Mouse (Mus musculus) MEL (cell line): ENCODE data around the gene Mrm2. TPM values are rescaled to one million over a fixed set of nuclear protein-coding genes. Genes with fewer than 3 reads are reported as not detected.

ENCODE experiments used
- DNase-seq: peaks from one replicate; pipeline ENCODE4 v3.0.0; 2011; ENCODE audit warnings: low read depth, low spot score
- H3K27ac ChIP-seq: 2 replicates; pipeline ENCODE4 v1.5.1; 2012; ENCODE audit warnings: low read depth, mild to moderate bottlenecking, control low read depth, low read length, moderate library complexity; ENCODE audit not compliant: control insufficient read depth
- H3K27me3 ChIP-seq, 2 experiments: fragments of 150-350 bp in 1 of 2; sonication (generic) in 1 of 2; 2 replicates each; pipeline ENCODE4 v1.6.1; 2012; ENCODE audit warnings: low read length in 2 of 2, mild to moderate bottlenecking in 2 of 2, improper control_type of control experiment in 1 of 2, moderate library complexity in 1 of 2; ENCODE audit not compliant: insufficient read depth in 2 of 2, control insufficient read depth in 1 of 2
- H3K36me3 ChIP-seq, 2 experiments: 2 replicates each; pipeline ENCODE4 v1.6.1; 2012 to 2014; ENCODE audit warnings: low read length in 2 of 2, improper control_type of control experiment in 1 of 2, inconsistent platforms in 1 of 2, mild to moderate bottlenecking in 1 of 2; ENCODE audit not compliant: insufficient read depth in 2 of 2, control insufficient read depth in 1 of 2
- H3K4me1 ChIP-seq, 2 experiments: fragments of 150-350 bp in 1 of 2; sonication (generic) in 1 of 2; 2 replicates each; pipeline ENCODE4 v1.6.1; 2012; ENCODE audit warnings: low read length in 2 of 2, improper control_type of control experiment in 1 of 2, mild to moderate bottlenecking in 1 of 2; ENCODE audit not compliant: insufficient read depth in 2 of 2, control insufficient read depth in 1 of 2
- H3K4me3 ChIP-seq, 2 experiments: fragments of 150-350 bp in 1 of 2; sonication (generic) in 1 of 2; 2 replicates each; pipeline ENCODE4 v1.5.1; 2012; ENCODE audit warnings: low read depth in 2 of 2, low read length in 2 of 2, mild to moderate bottlenecking in 2 of 2, moderate library complexity in 2 of 2, control low read depth in 1 of 2, improper control_type of control experiment in 1 of 2; ENCODE audit not compliant: control insufficient read depth in 1 of 2, insufficient read depth in 1 of 2
- H3K79me2 ChIP-seq: 2 replicates; pipeline ENCODE4 v1.6.1; 2012; ENCODE audit warnings: mild to moderate bottlenecking, low read length, moderate library complexity; ENCODE audit not compliant: control insufficient read depth, poor library complexity, insufficient read depth
- H3K9ac ChIP-seq: 2 replicates; pipeline ENCODE4 v1.6.1; 2012; ENCODE audit warnings: low read depth, mild to moderate bottlenecking, control low read depth, low read length, moderate library complexity; ENCODE audit not compliant: control insufficient read depth, poor library complexity, severe bottlenecking
- H3K9me3 ChIP-seq: fragments of 150-350 bp; sonication (generic); replicated peaks from 2 replicates; pipeline ENCODE4 v1.6.1; 2012; ENCODE audit warnings: mild to moderate bottlenecking, low read length, improper control_type of control experiment, moderate library complexity; ENCODE audit not compliant: insufficient read depth
- BHLHE40 ChIP-seq: IDR thresholded peaks from 2 replicates; pipeline ENCODE4 v1.6.1; 2012; ENCODE audit warnings: low read depth, mild to moderate bottlenecking, inconsistent platforms, low read length, improper control_type of control experiment, borderline replicate concordance
- CHD1 ChIP-seq: IDR thresholded peaks from 2 replicates; pipeline ENCODE4 v1.6.1; 2012; ENCODE audit warnings: low read depth, mild to moderate bottlenecking, inconsistent platforms, low read length, improper control_type of control experiment
- ETS1 ChIP-seq: IDR thresholded peaks from 2 replicates; pipeline ENCODE4 v1.6.1; 2012; ENCODE audit warnings: low read depth, mild to moderate bottlenecking, inconsistent platforms, low read length, improper control_type of control experiment, moderate library complexity
- GABPA ChIP-seq: IDR thresholded peaks from 2 replicates; pipeline ENCODE4 v1.6.1; 2012; ENCODE audit warnings: low read depth, mild to moderate bottlenecking, inconsistent platforms, low read length, improper control_type of control experiment, moderate library complexity
- HCFC1 ChIP-seq: IDR thresholded peaks from 2 replicates; pipeline ENCODE4 v1.6.1; 2012; ENCODE audit warnings: low read depth, mild to moderate bottlenecking, inconsistent platforms, low read length, improper control_type of control experiment, moderate library complexity
- MAX ChIP-seq: IDR thresholded peaks from 2 replicates; pipeline ENCODE4 v1.6.1; 2011; ENCODE audit warnings: low read length, improper control_type of control experiment
- MAZ ChIP-seq: IDR thresholded peaks from 2 replicates; pipeline ENCODE4 v1.6.1; 2012; ENCODE audit warnings: low read depth, mild to moderate bottlenecking, inconsistent platforms, low read length, improper control_type of control experiment
- MYB ChIP-seq: IDR thresholded peaks from 2 replicates; pipeline ENCODE4 v1.6.1; 2011; ENCODE audit warnings: mild to moderate bottlenecking, low read depth, low read length, improper control_type of control experiment
- NELFE ChIP-seq: IDR thresholded peaks from 2 replicates; pipeline ENCODE4 v1.6.1; 2011; ENCODE audit warnings: low read depth, low read length, improper control_type of control experiment
- POLR2A ChIP-seq, 2 experiments: IDR thresholded peaks; 2 replicates each; pipeline ENCODE4 v1.6.1; 2011 to 2012; ENCODE audit warnings: low read length in 2 of 2, mild to moderate bottlenecking in 2 of 2, control low read depth in 1 of 2, improper control_type of control experiment in 1 of 2, low read depth in 1 of 2, moderate library complexity in 1 of 2; ENCODE audit not compliant: control insufficient read depth in 1 of 2, insufficient read depth in 1 of 2, poor library complexity in 1 of 2
- POLR2AphosphoS2 ChIP-seq: IDR thresholded peaks from 2 replicates; pipeline ENCODE4 v1.6.1; 2011; ENCODE audit warnings: low read length, improper control_type of control experiment
- RAD21 ChIP-seq: IDR thresholded peaks from 2 replicates; pipeline ENCODE4 v1.6.1; 2011; ENCODE audit warnings: mild to moderate bottlenecking, low read depth, low read length, improper control_type of control experiment
- SMC3 ChIP-seq: IDR thresholded peaks from 2 replicates; pipeline ENCODE4 v1.6.1; 2011; ENCODE audit warnings: low read depth, low read length, improper control_type of control experiment
- TAL1 ChIP-seq: IDR thresholded peaks from 2 replicates; pipeline ENCODE4 v1.6.1; 2012; ENCODE audit warnings: mild to moderate bottlenecking, inconsistent platforms, low read length, moderate library complexity, mixed read lengths
- TBP ChIP-seq: IDR thresholded peaks from 2 replicates; pipeline ENCODE4 v1.8.0; 2011; ENCODE audit warnings: low read depth, low read length, improper control_type of control experiment
- USF2 ChIP-seq, 2 experiments: IDR thresholded peaks; 2 replicates each; pipeline ENCODE4 v1.6.1; 2011 to 2012; ENCODE audit warnings: improper control_type of control experiment in 2 of 2, low read length in 2 of 2, borderline replicate concordance in 1 of 2, inconsistent platforms in 1 of 2, low read depth in 1 of 2, mild to moderate bottlenecking in 1 of 2; ENCODE audit not compliant: insufficient read depth in 1 of 2
- ZKSCAN1 ChIP-seq: IDR thresholded peaks from 2 replicates; pipeline ENCODE4 v1.6.1; 2012; ENCODE audit warnings: low read depth, mild to moderate bottlenecking, inconsistent platforms, low read length, improper control_type of control experiment, moderate library complexity
- ZMIZ1 ChIP-seq: IDR thresholded peaks from 2 replicates; pipeline ENCODE4 v1.6.1; 2012; ENCODE audit warnings: low read depth, mild to moderate bottlenecking, inconsistent platforms, low read length, improper control_type of control experiment, moderate library complexity
- polyA plus RNA-seq, 2 experiments: library from polyadenylated mRNA; stranded (reverse) in 1 of 2; unstranded in 1 of 2; fragments of >175 nt in 1 of 2; fragments of >200 nt in 1 of 2; gene quantifications; 2 replicates each; pipeline versions ENCODE4 v1.2.1 to v1.2.4; 2012; ENCODE audit warnings: low replicate concordance in 2 of 2, low read depth in 1 of 2; ENCODE audit not compliant: insufficient read length in 2 of 2, insufficient read depth in 1 of 2, missing spikeins in 1 of 2
- total RNA-seq: library from RNA; depleted of rRNA; stranded (reverse); fragments of 300-350 nt; gene quantifications from 2 replicates; pipeline ENCODE4 v1.2.3, GENCODE M21; 2012

Mrm2 gene
- total and polyA plus RNA-seq, 3 experiments: 14.1 to 15.3 TPM; not detected in 1

- Histone ChIP-seq H3K9ac (no peak overlapping the region), H3K4me1 (no peaks in the 10 kb centered on the region), H3K27me3 (no peaks in the 10 kb centered on the region), H3K27ac (no peak overlapping the region), H3K79me2 (peaks cover 10% of the 10 kb centered on the region), H3K4me3 (no peak overlapping the region), H3K9me3 (no peaks in the 10 kb centered on the region), H3K36me3 (0 out of 4 replicates have a peak, but pooled peaks cover 0 to 2% of the 10 kb centered on the region in 2 experiments)
- no peak for DNase-seq
- TF ChIP-seq TBP (no peak), HCFC1 (no peak), ETS1 (no peak), NELFE (no peak), MYB (no peak), BHLHE40 (no peak), SMC3 (no peak), GABPA (no peak), POLR2A (IDR thresholded peaks at IDR 0.05; ENCODE audit: control insufficient read depth in 1 of 2, insufficient read depth in 1 of 2, low read depth in 1 of 2, low read length in 2 of 2, poor library complexity in 1 of 2) (no peak), POLR2AphosphoS2 (no peak), MAZ (no peak), RAD21 (no peak), CHD1 (no peak), ZKSCAN1 (no peak), USF2 (IDR thresholded peaks at IDR 0.05; ENCODE audit: borderline replicate concordance in 1 of 2, insufficient read depth in 1 of 2, low read depth in 1 of 2, low read length in 2 of 2) (no peak), MAX (no peak), ZMIZ1 (no peak)
Observed at GRCm38 (mm10) chr5:140371671-140372070, 40.0 kb upstream of the Mrm2 start.

- H3K27ac ChIP-seq: no peak overlapping the region
- no peaks in the 10 kb centered on the region for H3K27me3 ChIP-seq
- peaks cover 11% of the 10 kb centered on the region; the same call in 1 of the 2 replicates for H3K79me2 ChIP-seq
- TF ChIP-seq MAX (no peak), TAL1 (peak; percentile 28; the same call in 1 of the 2 replicates)
- no peak overlapping the region for H3K9ac ChIP-seq
- H3K4me1 ChIP-seq: no peaks in the 10 kb centered on the region
- 0 out of 4 replicates have a peak, but pooled peaks cover 0 to 2% of the 10 kb centered on the region in 2 experiments for H3K36me3 ChIP-seq
- H3K4me3 ChIP-seq: no peak overlapping the region
- no peak for DNase-seq
- no peaks in the 10 kb centered on the region for H3K9me3 ChIP-seq
Observed at GRCm38 (mm10) chr5:140370446-140371254, 39.0 kb upstream of the Mrm2 start.
